Mouse (Mus musculus) spleen, postnatal 10 days (tissue): Measurements from ENCODE around the gene Pou6f1.
"Not testable (repeated sequence)": the region's sequence is repeated elsewhere in the genome, so short reads cannot be mapped to it uniquely, and the experiment has no call there.

ENCODE experiments used
- DNase-seq, 2 experiments: peaks; one replicate each; pipeline ENCODE4 v3.0.0; 2021 to 2022; ENCODE audit warnings: low spot score in 2 of 2

Gene Pou6f1

GRCm38 (mm10) chr15:100576392-100576791, 23.4 kb downstream of the Pou6f1 start:
- DNase-seq, result no peak

DNA sequence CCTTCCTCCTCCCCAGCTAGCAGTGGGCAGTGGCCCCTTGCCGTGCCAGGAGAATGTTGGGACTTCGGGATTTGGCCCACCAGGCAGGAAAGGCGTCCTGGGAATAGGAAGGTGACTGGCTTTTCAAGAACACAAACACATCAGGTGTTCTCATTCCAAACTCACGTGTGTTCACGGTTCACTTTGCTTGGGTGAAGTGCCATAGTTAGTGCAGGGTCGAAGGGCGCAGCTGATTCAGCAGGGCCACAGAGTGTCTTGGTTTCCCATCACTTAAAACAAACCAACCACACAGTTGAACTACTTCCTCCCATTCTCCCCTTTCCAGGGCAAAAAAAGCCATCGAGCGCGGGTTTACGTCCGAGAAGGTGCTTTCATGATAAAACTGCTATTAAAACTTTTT, 24.4 kb downstream of the Pou6f1 start:
- DNase-seq, result no peak

GRCm38 (mm10) chr15:100574378-100574777, 25.4 kb downstream of the Pou6f1 start:
- no peak for DNase-seq

DNA sequence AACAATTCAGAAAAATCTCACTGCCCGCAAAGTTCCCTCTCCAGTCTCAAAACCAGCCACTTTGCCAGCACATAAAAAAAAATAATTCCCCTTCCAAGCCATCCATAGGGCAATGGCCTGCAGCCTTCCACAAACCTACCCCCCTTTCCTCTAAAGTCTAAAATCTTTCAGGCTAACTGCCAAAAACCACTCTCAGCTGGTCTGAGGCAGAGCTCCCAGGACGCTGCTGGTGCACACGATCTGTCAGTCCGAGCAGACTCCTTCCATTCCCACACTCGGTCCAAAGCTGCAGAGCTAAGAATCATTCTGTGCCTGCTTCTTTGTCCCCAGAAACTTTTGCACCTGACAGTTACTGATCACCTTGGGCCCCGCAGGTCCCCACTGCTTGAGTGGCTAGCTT, 25.8 kb downstream of the Pou6f1 start:
- no peak for DNase-seq

DNA sequence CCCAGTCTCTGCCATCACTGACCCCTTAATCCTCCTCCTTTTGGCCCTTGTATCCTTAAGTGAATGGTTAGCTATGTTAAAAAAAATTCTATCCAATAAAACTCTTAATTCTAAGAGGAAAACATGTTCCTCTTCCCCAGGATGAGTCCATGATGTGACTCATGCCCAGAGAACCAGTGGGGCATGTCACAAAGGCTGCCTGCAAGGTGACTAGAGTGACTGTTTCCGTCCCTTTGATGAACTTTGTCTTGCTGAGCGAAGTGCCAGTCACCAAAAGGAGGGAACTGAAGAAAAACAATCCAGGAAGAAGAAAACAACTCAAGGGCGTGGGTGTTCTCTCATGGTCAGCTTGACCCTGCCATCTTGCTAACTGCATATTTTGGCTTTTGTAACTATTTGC, 30.5 kb downstream of the Pou6f1 start:
- no peak for DNase-seq

DNA sequence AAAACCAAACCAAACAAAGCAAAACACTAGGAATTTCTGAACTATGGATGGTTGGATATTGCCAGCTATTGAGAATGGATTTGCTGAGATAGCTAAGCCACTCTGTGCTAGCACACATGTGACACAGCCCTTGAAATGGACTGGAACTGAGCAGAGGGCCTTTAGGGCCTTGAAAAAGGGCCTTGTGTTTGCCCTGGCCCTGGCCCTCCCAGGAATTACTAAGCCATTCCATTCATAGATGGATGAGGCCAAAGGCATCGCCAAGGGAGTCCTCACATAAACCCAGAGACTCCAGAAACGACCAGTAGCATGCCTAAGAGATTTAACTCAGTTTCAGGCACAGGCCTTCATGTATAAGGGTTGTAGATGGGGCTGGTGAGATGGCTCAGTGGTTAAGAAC, 33.3 kb downstream of the Pou6f1 start:
- DNase-seq, result no peak

DNA sequence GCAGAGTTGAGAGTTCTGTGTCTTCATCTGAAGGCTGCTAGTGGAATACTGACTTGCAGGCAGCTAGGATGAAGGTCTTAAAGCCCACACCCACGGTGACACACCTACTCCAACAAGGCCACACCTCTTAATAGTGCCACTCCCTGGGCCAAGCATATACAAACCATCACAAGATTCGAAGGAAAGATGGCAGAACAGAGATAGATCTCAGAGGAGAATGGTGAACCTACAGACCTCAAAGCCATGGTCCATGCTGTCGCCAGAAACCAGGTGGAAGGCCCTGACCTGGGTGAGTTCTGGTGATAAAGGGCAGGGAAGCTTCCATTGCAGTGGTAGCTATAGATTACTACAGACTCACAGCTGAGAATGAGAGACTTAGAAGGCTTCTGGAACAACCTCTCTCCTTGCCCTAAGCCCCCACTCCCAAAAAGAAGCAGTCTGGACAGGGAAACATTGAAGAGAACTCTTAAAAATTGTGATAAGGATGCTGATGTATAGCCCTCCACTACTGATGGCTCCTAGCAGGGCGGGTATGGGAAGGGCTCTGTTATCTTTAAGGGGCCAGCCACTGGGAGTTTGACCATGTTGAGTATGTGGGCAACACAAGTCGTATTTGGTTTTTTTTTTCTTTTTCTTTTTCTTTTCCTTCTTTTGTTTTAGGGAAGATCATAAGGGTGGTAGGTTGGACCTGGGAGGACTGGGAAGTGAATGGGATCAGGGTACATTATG, 41.9 kb downstream of the Pou6f1 start:
- no peak for DNase-seq

GRCm38 (mm10) chr15:100556378-100556777, 43.4 kb downstream of the Pou6f1 start:
- DNase-seq, result no peak

DNA sequence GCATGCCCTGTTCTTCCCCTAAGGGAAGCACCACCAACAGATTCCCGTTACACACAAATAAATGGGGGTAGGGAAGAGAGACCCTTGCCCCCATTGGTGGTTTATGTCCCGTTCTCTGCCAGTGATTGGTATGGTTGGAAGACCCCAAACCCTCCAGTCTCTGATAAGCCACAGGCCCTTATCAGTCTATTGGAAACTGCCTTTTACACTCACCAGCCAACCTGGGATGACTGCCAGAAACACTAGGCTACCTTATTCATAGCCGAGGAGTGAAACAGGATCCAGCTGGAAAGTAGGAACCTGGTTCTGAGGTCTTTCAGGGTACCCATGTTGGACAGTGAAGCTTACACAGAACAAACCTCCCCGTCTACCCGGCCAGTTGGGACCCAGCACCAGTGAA, 43.8 kb downstream of the Pou6f1 start:
- DNase-seq, result no peak

DNA sequence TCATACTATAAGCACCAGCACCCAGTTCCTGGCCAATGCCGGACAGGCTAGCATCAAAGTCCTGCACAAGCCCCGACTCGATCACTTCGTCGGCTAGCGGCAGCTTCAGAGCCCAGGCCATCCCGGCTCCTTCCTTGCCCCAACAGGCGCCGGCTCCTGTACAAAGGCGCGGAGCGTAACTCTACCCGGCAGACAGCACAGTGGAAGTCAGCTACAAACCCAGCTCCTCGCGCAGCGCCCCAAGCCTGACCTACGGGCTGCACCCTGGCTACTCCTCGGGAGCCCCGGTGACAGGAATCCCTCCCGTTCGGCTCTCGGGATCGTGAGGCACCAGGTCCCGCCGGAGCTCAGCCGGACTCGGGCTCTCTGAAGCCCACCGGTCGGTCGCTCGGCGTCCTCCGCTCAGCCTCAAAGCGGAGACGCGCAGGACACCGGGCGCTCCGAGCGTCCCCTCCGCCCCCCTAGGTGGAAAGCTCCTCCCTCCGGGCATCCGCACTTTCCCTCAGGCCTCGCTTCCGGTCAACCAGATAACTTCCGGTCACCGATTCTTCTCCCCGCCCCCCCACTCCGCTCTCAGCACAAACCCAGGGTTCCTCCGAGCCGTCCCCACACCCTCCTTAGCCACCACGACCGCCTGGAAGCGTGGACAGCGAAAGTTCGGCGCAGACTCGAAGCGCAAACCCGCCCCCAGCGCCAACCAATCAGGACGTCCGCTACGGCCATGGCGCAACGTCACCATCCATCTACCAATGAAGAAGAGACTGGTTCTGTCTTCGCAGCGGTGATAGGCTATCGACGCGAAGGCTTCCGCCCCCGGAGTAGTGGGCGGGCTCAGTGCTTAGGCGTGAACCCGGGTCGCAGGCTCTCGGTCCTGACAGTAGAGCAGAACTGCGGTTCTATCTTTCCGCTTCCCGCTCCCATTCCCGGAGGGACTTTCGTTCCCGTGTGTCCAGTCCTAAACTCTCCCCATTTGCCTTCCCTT, 48.2 kb downstream of the Pou6f1 start, which contains the start of gene Tfcp2:
Gene Tfcp2 (minus strand): TSS at position 683 of the 982 bp plus-strand sequence.
- peak; percentile 96 to 97 for DNase-seq

- no peak for DNase-seq
Observed at GRCm38 (mm10) chr15:100550280-100550679, 49.5 kb downstream of the Pou6f1 start.

DNA sequence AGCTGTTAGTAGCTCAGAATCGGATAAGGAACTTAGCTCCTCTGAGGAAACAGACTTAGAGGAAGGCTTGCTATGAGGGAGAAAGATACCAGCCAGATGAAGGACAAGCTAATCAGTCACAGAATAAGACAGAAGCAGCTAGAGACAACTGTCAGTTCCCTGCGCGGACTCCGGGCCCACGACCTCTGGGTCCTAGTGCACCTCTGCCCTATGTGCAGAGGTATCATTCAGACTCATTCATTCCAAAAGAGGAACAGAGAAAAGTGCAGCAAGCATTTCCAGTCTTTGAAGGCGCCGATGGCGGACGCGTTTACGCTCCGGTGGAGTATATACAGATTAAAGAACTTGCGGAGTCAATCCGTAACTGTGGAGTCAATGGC, 56.1 kb downstream of the Pou6f1 start:
- not testable (repeated sequence) for DNase-seq

DNA sequence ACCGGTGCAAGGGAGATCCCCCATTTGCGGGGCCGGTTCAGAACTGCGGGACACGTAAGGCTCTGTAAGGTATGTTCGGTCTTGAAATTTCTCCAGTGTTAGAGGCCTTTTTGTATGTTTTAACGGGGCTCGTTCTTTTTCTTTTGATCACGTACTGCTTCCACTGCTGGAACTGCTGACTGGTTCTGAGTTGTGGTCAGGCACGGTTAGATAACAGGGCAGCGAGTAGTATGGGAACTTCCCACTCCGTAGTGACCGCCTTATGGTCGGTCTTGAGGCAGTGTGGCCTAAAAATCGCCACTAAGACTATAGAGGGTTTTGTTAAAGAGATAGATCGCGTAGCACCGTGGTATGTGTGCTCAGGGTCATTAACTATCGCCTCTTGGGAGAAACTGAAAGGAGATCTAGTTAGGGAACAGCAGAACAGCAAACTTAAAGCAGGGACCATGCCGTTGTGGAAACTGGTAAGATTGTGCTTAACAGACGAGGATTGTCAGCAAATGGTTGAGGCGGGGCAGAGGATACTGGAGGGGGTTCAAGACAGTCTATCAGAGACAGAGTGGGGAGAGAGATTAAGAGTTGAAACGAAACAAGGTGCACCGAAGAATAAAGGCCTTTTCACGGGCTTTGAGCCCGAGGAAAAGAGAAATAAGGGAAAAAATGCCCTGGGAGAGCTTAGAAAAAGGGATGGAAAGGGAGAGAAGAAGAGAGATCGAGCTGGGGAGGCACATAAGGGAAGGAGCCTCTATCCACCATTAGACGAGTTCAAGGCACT, 56.7 kb downstream of the Pou6f1 start:
- not testable (repeated sequence) for DNase-seq

DNA sequence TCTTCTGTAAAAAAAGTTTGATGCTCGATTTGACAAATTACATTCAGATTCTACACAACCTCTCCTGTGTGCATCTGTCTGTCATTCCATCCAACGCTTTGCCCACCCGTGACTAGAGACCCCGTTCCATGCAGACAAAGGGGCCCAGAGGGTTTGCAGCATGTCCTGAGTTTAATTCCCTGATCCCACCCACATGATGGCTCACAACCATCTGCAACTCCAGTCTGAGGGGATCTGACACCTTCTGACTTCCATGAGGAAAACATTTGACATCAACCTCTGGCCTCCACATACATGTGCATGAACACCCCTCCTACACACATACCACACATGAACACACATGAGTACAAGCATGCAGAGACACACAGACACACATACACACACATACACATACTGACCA, 58.4 kb downstream of the Pou6f1 start:
- no peak for DNase-seq

DNA sequence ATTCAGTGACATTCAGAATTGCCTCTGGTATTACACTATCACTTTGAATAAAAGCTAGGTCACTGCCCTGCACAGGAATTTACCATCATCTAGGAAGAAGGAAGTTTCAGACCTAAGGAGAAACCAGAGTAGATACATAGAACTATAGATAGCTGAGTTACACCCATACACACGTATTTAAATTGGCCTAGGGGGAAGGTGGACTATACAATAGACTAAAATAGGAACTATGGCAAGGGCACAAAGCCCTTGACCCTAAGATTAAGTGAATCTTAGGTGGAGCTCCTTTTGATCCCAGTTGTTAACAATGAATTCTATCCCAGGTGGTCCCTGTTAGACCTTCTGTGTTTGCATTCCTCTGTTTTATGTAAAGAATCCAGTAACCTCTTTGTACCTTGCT, 58.8 kb downstream of the Pou6f1 start:
- not testable (repeated sequence) for DNase-seq

GRCm38 (mm10) chr15:100539411-100539810, 60.4 kb downstream of the Pou6f1 start:
- no peak for DNase-seq

GRCm38 (mm10) chr15:100537913-100538312, 61.9 kb downstream of the Pou6f1 start:
- DNase-seq, result peak in 1 of 2 experiments; percentile 33

- no peak for DNase-seq
Observed at GRCm38 (mm10) chr15:100527900-100528299, 71.9 kb downstream of the Pou6f1 start.

- DNase-seq, result no peak
Observed at GRCm38 (mm10) chr15:100525405-100525804, 74.4 kb downstream of the Pou6f1 start.
